Mouse (Mus musculus): ENCODE results near the gene Rsbn1. TPM values are rescaled to one million over a fixed set of nuclear protein-coding genes. Genes with fewer than 3 reads are reported as not detected.

The Rsbn1 gene
- 2.3 TPM for polyA plus RNA-seq (2015; fragmentation: Illumina TruSeq; extraction: RNeasy Lipid Tissue Mini Kit (QIAGEN cat#74804); ENCODE audit: insufficient read depth, low read depth, low replicate concordance)

DNA sequence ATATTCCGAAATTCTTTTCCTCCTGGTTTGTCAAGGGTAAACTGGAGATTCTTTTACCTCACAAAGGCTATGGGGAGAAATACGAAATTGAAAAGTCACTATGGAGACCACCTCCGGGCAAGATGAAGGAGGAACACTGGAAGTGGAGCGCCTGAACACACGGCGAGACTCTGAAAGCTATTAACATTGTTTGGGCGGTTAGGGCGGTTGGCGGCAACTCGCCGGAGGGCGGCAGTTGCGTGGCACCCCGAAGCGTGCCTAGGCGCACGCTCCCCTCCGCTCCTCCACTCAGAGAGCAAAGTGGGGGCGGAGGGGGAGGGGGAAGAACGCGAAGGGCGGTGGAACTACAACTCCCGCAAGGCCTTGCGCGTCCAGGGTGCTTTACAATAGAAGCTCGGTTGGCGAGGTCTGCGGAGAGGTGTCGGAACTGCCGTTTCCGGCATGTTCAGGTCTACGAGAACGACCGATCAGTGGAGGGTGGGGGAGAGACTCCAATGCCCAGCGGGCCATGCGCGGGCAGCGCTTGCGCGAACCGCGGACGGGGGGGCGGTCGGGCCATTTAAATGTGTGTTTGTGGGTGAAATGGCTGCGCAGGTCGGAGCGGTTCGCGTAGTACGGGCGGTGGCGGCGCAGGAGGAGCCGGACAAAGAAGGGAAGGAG lies at the start of gene Rsbn1:
Gene Rsbn1 (plus strand): TSS at position 111 of the 660 bp plus-strand sequence.

GRCm38 (mm10) chr3:103967861-103968691 lies 54.2 kb downstream of the Rsbn1 start, which contains the start of gene Phtf1:
Gene Phtf1 (plus strand): TSS chr3:103968110.

Other genes starting within 250 kb of the Rsbn1 start
- gene Olfml3, start 176.1 kb upstream of the Rsbn1 start, polyA plus RNA-seq (2015; fragmentation: Illumina TruSeq; extraction: RNeasy Lipid Tissue Mini Kit (QIAGEN cat#74804); ENCODE audit: insufficient read depth, low read depth, low replicate concordance), result 3.4 TPM
- gene Gm10964, start 174.8 kb upstream of the Rsbn1 start, polyA plus RNA-seq (2015; fragmentation: Illumina TruSeq; extraction: RNeasy Lipid Tissue Mini Kit (QIAGEN cat#74804); ENCODE audit: insufficient read depth, low read depth, low replicate concordance), result not detected
- 9.3 TPM for gene Hipk1, start 122.6 kb upstream of the Rsbn1 start, polyA plus RNA-seq (2015; fragmentation: Illumina TruSeq; extraction: RNeasy Lipid Tissue Mini Kit (QIAGEN cat#74804); ENCODE audit: insufficient read depth, low read depth, low replicate concordance)
- gene Dclre1b, start 104.7 kb upstream of the Rsbn1 start, polyA plus RNA-seq (2015; fragmentation: Illumina TruSeq; extraction: RNeasy Lipid Tissue Mini Kit (QIAGEN cat#74804); ENCODE audit: insufficient read depth, low read depth, low replicate concordance), result 1.1 TPM
- 5.3 TPM for gene Ap4b1, start 104.6 kb upstream of the Rsbn1 start, polyA plus RNA-seq (2015; fragmentation: Illumina TruSeq; extraction: RNeasy Lipid Tissue Mini Kit (QIAGEN cat#74804); ENCODE audit: insufficient read depth, low read depth, low replicate concordance)
- gene Gm43064, start 104.5 kb upstream of the Rsbn1 start, polyA plus RNA-seq (2015; fragmentation: Illumina TruSeq; extraction: RNeasy Lipid Tissue Mini Kit (QIAGEN cat#74804); ENCODE audit: insufficient read depth, low read depth, low replicate concordance), result not detected
- not detected for gene Bcl2l15, start 81.5 kb upstream of the Rsbn1 start, polyA plus RNA-seq (2015; fragmentation: Illumina TruSeq; extraction: RNeasy Lipid Tissue Mini Kit (QIAGEN cat#74804); ENCODE audit: insufficient read depth, low read depth, low replicate concordance)
- not detected for gene Ptpn22, start 54.3 kb upstream of the Rsbn1 start, polyA plus RNA-seq (2015; fragmentation: Illumina TruSeq; extraction: RNeasy Lipid Tissue Mini Kit (QIAGEN cat#74804); ENCODE audit: insufficient read depth, low read depth, low replicate concordance)
- 6.7 TPM for gene Phtf1, start 54.0 kb downstream of the Rsbn1 start, polyA plus RNA-seq (2015; fragmentation: Illumina TruSeq; extraction: RNeasy Lipid Tissue Mini Kit (QIAGEN cat#74804); ENCODE audit: insufficient read depth, low read depth, low replicate concordance)

All from pancreas, adult 10 weeks (tissue).